Mouse (Mus musculus): ENCODE measurements around the gene Ank. TPM values are rescaled to one million over a fixed set of nuclear protein-coding genes. Genes with fewer than 3 reads are reported as not detected.

Gene Ank
- polyA plus RNA-seq, 1 experiment from 2014 or later: 17.9 TPM

GRCm38 (mm10) chr15:27569924-27570323, 103.4 kb downstream of the Ank start:
- no peak overlapping the region for H3K9ac ChIP-seq
- no peak overlapping the region for H3K27ac ChIP-seq (replicated peaks)
- H3K36me3 ChIP-seq: peaks cover 23% of the 10 kb centered on the region
- no peak overlapping the region for H3K4me2 ChIP-seq
- ATAC-seq (ENCODE audit: low FRiP score, low read depth): no peak
- no peaks in the 10 kb centered on the region for H3K27me3 ChIP-seq
- H3K4me1 ChIP-seq (replicated peaks): no peaks in the 10 kb centered on the region
- no peaks in the 10 kb centered on the region for H3K9me3 ChIP-seq
- H3K4me3 ChIP-seq: no peak overlapping the region
- WGBS: 68% methylated on average over 2 of the region's 2 CpGs

GRCm38 (mm10) chr15:27570385-27570784, 103.9 kb downstream of the Ank start:
- Histone ChIP-seq H3K27me3 (no peaks in the 10 kb centered on the region), H3K4me1 (replicated peaks) (no peaks in the 10 kb centered on the region), H3K27ac (replicated peaks) (no peak overlapping the region), H3K36me3 (peaks cover 21% of the 10 kb centered on the region), H3K9me3 (no peaks in the 10 kb centered on the region), H3K4me3 (no peak overlapping the region), H3K9ac (no peak overlapping the region), H3K4me2 (no peak overlapping the region)
- ATAC-seq (ENCODE audit: low FRiP score, low read depth): no peak
- 91% methylated on average over 4 of the region's 4 CpGs for WGBS

- Histone ChIP-seq H3K9me3 (no peaks in the 10 kb centered on the region), H3K36me3 (peaks cover 21% of the 10 kb centered on the region), H3K9ac (no peak overlapping the region), H3K4me3 (no peak overlapping the region), H3K4me2 (no peak overlapping the region), H3K4me1 (replicated peaks) (no peaks in the 10 kb centered on the region), H3K27ac (replicated peaks) (no peak overlapping the region), H3K27me3 (no peaks in the 10 kb centered on the region)
- WGBS: 80% methylated on average over 8 of the region's 8 CpGs
- ATAC-seq (ENCODE audit: low FRiP score, low read depth): no peak
These were observed 104.7 kb downstream of the Ank start for GRCm38 (mm10) chr15:27571179-27571578.

GRCm38 (mm10) chr15:27574992-27575781, 108.7 kb downstream of the Ank start:
- Histone ChIP-seq H3K36me3 (peaks cover 11% of the 10 kb centered on the region; the same call in 1 of the 2 replicates), H3K27ac (replicated peaks) (peak overlapping the region; percentile 40; the same call in 1 of the 2 replicates)
- ATAC-seq (ENCODE audit: low FRiP score, low read depth): peak; percentile 77

GRCm38 (mm10) chr15:27575932-27576331, 109.5 kb downstream of the Ank start:
- WGBS: 62% methylated on average over 3 of the region's 3 CpGs
- Histone ChIP-seq H3K4me2 (no peak overlapping the region), H3K9ac (no peak overlapping the region), H3K27ac (replicated peaks) (peak overlapping the region; percentile 40; the same call in 1 of the 2 replicates), H3K27me3 (no peaks in the 10 kb centered on the region), H3K36me3 (peaks cover 8% of the 10 kb centered on the region; the same call in 1 of the 2 replicates), H3K4me1 (replicated peaks) (no peaks in the 10 kb centered on the region), H3K9me3 (no peaks in the 10 kb centered on the region), H3K4me3 (no peak overlapping the region)
- no peak; the same call in 1 of the 2 replicates for ATAC-seq (ENCODE audit: low FRiP score, low read depth)

More at GRCm38 (mm10) chr15:27574992-27575781, 108.7 kb downstream of the Ank start:
- Histone ChIP-seq H3K9ac (no peak overlapping the region), H3K4me2 (no peak overlapping the region), H3K4me3 (no peak overlapping the region), H3K9me3 (no peaks in the 10 kb centered on the region), H3K4me1 (replicated peaks) (no peaks in the 10 kb centered on the region), H3K27me3 (no peaks in the 10 kb centered on the region)
- WGBS: 74% methylated on average over 8 of the region's 8 CpGs

GRCm38 (mm10) chr15:27576886-27577285, 110.4 kb downstream of the Ank start:
- ATAC-seq (ENCODE audit: low FRiP score, low read depth): no peak
- peaks cover 9% of the 10 kb centered on the region for H3K4me1 ChIP-seq (replicated peaks)
- 86% methylated on average over 1 of the region's 1 CpGs for WGBS
- H3K9me3 ChIP-seq: no peaks in the 10 kb centered on the region
- peaks cover 8% of the 10 kb centered on the region; the same call in 1 of the 2 replicates for H3K36me3 ChIP-seq
- no peaks in the 10 kb centered on the region for H3K27me3 ChIP-seq
- H3K4me2 ChIP-seq: no peak overlapping the region
- no peak overlapping the region for H3K4me3 ChIP-seq
- no peak overlapping the region for H3K27ac ChIP-seq (replicated peaks)
- no peak overlapping the region for H3K9ac ChIP-seq

GRCm38 (mm10) chr15:27577915-27578780, 111.7 kb downstream of the Ank start:
- Histone ChIP-seq H3K9ac (no peak overlapping the region), H3K4me1 (replicated peaks) (peaks cover 9% of the 10 kb centered on the region), H3K27me3 (no peaks in the 10 kb centered on the region), H3K9me3 (no peaks in the 10 kb centered on the region), H3K27ac (replicated peaks) (no peak overlapping the region), H3K4me3 (no peak overlapping the region), H3K4me2 (no peak overlapping the region), H3K36me3 (0 out of 2 replicates have a peak, but pooled peaks cover 4% of the 10 kb centered on the region)
- no peak for ATAC-seq (ENCODE audit: low FRiP score, low read depth)
- WGBS: 78% methylated on average over 16 of the region's 16 CpGs

- H3K4me3 ChIP-seq: no peak overlapping the region
- H3K9ac ChIP-seq: no peak overlapping the region
- H3K4me1 ChIP-seq (replicated peaks): peaks cover 9% of the 10 kb centered on the region
- H3K27ac ChIP-seq (replicated peaks): no peak overlapping the region
- 0 out of 2 replicates have a peak, but pooled peaks cover 4% of the 10 kb centered on the region for H3K36me3 ChIP-seq
- 95% methylated on average over 6 of the region's 6 CpGs for WGBS
- ATAC-seq (ENCODE audit: low FRiP score, low read depth): no peak
- no peaks in the 10 kb centered on the region for H3K9me3 ChIP-seq
- no peak overlapping the region for H3K4me2 ChIP-seq
- no peaks in the 10 kb centered on the region for H3K27me3 ChIP-seq
These were observed 112.4 kb downstream of the Ank start for GRCm38 (mm10) chr15:27578918-27579317.

- Histone ChIP-seq H3K9ac (no peak overlapping the region), H3K27me3 (no peaks in the 10 kb centered on the region), H3K4me1 (replicated peaks) (peaks cover 9% of the 10 kb centered on the region), H3K36me3 (0 out of 2 replicates have a peak, but pooled peaks cover 4% of the 10 kb centered on the region), H3K4me3 (no peak overlapping the region), H3K4me2 (no peak overlapping the region), H3K27ac (replicated peaks) (no peak overlapping the region), H3K9me3 (no peaks in the 10 kb centered on the region)
- WGBS: 96% methylated on average over 2 of the region's 2 CpGs
- no peak for ATAC-seq (ENCODE audit: low FRiP score, low read depth)
These were observed 113.4 kb downstream of the Ank start for GRCm38 (mm10) chr15:27579853-27580252.

- 54% methylated on average over 2 of the region's 2 CpGs for WGBS
- ATAC-seq (ENCODE audit: low FRiP score, low read depth): no peak
- no peak overlapping the region for H3K4me2 ChIP-seq
- no peak overlapping the region for H3K4me3 ChIP-seq
- H3K36me3 ChIP-seq: 0 out of 2 replicates have a peak, but pooled peaks cover 4% of the 10 kb centered on the region
- H3K9ac ChIP-seq: no peak overlapping the region
- H3K27me3 ChIP-seq: no peaks in the 10 kb centered on the region
- no peak overlapping the region for H3K27ac ChIP-seq (replicated peaks)
- H3K9me3 ChIP-seq: no peaks in the 10 kb centered on the region
- peaks cover 9% of the 10 kb centered on the region for H3K4me1 ChIP-seq (replicated peaks)
These were observed 114.3 kb downstream of the Ank start for GRCm38 (mm10) chr15:27580771-27581170.

- WGBS: 17% methylated on average over 3 of the region's 3 CpGs
- ATAC-seq (ENCODE audit: low FRiP score, low read depth): peak; percentile 40; the same call in 1 of the 2 replicates
- Histone ChIP-seq H3K4me2 (no peak overlapping the region), H3K27me3 (no peaks in the 10 kb centered on the region), H3K4me1 (replicated peaks) (peaks cover 9% of the 10 kb centered on the region), H3K9me3 (no peaks in the 10 kb centered on the region), H3K36me3 (0 out of 2 replicates have a peak, but pooled peaks cover 4% of the 10 kb centered on the region), H3K9ac (no peak overlapping the region), H3K4me3 (no peak overlapping the region), H3K27ac (replicated peaks) (no peak overlapping the region)
These were observed 115.2 kb downstream of the Ank start for GRCm38 (mm10) chr15:27581640-27582039.

GRCm38 (mm10) chr15:27582428-27582827, 116.0 kb downstream of the Ank start:
- peaks cover 9% of the 10 kb centered on the region for H3K4me1 ChIP-seq (replicated peaks)
- H3K36me3 ChIP-seq: 0 out of 2 replicates have a peak, but pooled peaks cover 4% of the 10 kb centered on the region
- H3K4me3 ChIP-seq: no peak overlapping the region
- H3K27ac ChIP-seq (replicated peaks): no peak overlapping the region
- no peak for ATAC-seq (ENCODE audit: low FRiP score, low read depth)
- no peaks in the 10 kb centered on the region for H3K27me3 ChIP-seq
- no peaks in the 10 kb centered on the region for H3K9me3 ChIP-seq
- no peak overlapping the region for H3K9ac ChIP-seq
- 86% methylated on average over 3 of the region's 3 CpGs for WGBS
- H3K4me2 ChIP-seq: no peak overlapping the region

Measured in hindbrain, embryonic 15.5 days (tissue).